Mouse (Mus musculus): ENCODE results near the gene Fsd2. TPM values are rescaled to one million over a fixed set of nuclear protein-coding genes. Genes with fewer than 3 reads are reported as not detected.

The Fsd2 gene
- polyA plus RNA-seq (2014; fragmentation: Nextera tagmentation; extraction: Ambion mirVana): 0.15 and 0.25 TPM in 2 replicates

GRCm38 (mm10) chr7:81566892-81567291 lies at the start of gene Fsd2:
TSS of gene Fsd2 (minus strand) at chr7:81566944.
- 75% methylated on average over 9 of the region's 9 CpGs for WGBS
- ATAC-seq (replicated peaks; ENCODE audit: low FRiP score): no peak
- Histone ChIP-seq H3K4me1 (replicated peaks; ENCODE audit: control insufficient read depth, insufficient read depth, low read length) (no peaks in the 10 kb centered on the region), H3K9ac (ENCODE audit: low read length) (no peak within 1 kb of the TSS), H3K4me2 (ENCODE audit: low read depth, low read length, severe bottlenecking) (no peak within 1 kb of the TSS), H3K27ac (ENCODE audit: low read depth, low read length) (no peak within 1 kb of the TSS), H3K36me3 (ENCODE audit: control insufficient read depth, insufficient read depth, low read length) (no peaks in the 10 kb centered on the region), H3K9me3 (ENCODE audit: control insufficient read depth, low read length) (no peaks in the 10 kb centered on the region), H3K27me3 (ENCODE audit: control insufficient read depth, insufficient read depth, low read length) (no peaks in the 10 kb centered on the region), H3K4me3 (ENCODE audit: low read depth, low read length) (no peak within 1 kb of the TSS)
- DNase-seq (ENCODE audit: low spot score): no peak

DNA sequence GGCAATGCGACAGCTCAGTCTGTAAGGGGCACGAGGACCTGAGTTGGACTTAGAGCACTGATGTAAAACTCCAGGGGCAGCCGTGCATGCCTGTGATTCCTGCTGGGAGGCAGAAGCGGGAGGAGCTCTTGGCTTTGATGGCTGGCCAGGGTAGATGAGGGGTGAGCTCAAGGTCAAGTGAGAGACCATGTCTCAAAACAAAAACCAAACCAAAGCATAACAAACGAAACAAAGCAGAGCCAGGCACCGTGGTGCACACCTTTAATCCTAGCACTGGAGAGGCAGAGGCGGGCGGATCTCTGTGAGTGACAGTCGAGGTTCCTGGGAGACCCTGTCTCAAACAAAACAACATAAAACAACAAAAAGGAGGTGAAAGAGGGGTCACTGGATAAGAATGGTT lies 48.3 kb upstream of the Fsd2 start:
- Histone ChIP-seq H3K9ac (ENCODE audit: low read length) (no peak overlapping the region), H3K9me3 (ENCODE audit: control insufficient read depth, low read length) (no peaks in the 10 kb centered on the region), H3K4me2 (ENCODE audit: low read depth, low read length, severe bottlenecking) (no peak overlapping the region), H3K4me1 (replicated peaks; ENCODE audit: control insufficient read depth, insufficient read depth, low read length) (no peaks in the 10 kb centered on the region), H3K27me3 (ENCODE audit: control insufficient read depth, insufficient read depth, low read length) (no peaks in the 10 kb centered on the region), H3K4me3 (ENCODE audit: low read depth, low read length) (no peak overlapping the region), H3K36me3 (ENCODE audit: control insufficient read depth, insufficient read depth, low read length) (no peaks in the 10 kb centered on the region), H3K27ac (ENCODE audit: low read depth, low read length) (no peak overlapping the region)
- DNase-seq (ENCODE audit: low spot score) (no peak), ATAC-seq (replicated peaks; ENCODE audit: low FRiP score) (no peak)
- WGBS: 82% methylated on average over 8 of the region's 9 CpGs

DNA sequence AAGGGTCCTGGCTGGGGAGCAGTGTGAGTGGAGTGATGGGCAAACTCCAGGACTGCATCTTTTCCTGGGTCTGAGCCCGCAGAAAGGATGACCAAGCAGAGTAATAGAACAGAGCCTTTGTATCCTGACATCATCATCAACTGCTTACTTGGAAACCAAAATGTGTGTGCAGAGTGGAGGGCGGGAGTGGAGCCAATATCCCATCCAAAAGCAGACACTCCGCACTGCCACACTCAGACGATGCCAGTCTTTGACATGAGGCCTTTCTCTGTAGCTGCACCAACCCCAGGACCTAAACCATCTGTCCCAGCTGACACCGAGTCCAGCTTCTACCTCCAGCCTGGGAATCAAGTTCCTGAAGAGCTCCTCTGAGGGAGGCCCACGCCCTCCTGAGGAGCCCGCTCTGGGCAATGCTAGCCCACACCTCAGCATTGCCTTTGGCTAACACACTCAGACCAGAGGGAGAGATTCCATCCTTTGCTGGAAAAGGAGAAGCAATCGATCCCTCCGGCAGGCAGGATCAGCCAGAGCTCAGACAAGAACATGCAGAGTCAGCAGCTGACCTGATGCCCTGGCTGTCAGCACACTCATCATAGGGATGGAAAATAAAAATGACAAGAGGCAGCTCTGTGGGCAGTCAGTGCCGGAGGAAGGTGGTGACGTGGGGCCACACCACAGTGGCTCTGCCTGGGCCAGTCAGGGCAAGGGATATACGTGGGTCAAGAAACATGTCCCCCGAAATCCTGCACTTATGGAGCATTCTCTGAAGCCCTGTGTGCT lies 46.3 kb upstream of the Fsd2 start:
- ATAC-seq (replicated peaks; ENCODE audit: low FRiP score): no peak

DNA sequence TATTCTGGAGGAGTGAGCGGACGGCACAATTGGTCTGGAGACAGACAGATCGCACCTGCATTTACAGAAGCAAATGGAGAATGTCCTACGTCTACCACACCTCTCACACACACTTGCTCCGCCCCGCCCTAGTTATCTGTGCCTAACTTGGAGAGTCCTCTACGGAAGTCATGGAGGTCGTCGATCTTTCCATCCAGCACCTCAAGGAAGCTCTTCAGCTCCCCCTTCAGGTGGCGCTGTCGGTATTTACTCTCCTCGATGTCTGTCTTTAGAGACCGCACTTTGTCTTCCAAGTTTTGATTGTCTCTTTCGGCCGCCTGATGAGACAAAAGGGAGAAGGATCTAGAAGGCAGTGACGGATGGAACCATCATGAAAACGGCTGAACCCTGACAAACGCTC lies 43.4 kb upstream of the Fsd2 start:
- Histone ChIP-seq H3K27me3 (ENCODE audit: control insufficient read depth, insufficient read depth, low read length) (no peaks in the 10 kb centered on the region), H3K9ac (ENCODE audit: low read length) (no peak overlapping the region), H3K4me3 (ENCODE audit: low read depth, low read length) (no peak overlapping the region), H3K27ac (ENCODE audit: low read depth, low read length) (no peak overlapping the region), H3K9me3 (ENCODE audit: control insufficient read depth, low read length) (no peaks in the 10 kb centered on the region), H3K4me1 (replicated peaks; ENCODE audit: control insufficient read depth, insufficient read depth, low read length) (no peaks in the 10 kb centered on the region), H3K36me3 (ENCODE audit: control insufficient read depth, insufficient read depth, low read length) (no peaks in the 10 kb centered on the region), H3K4me2 (ENCODE audit: low read depth, low read length, severe bottlenecking) (no peak overlapping the region)
- 61% methylated on average over 18 of the region's 18 CpGs for WGBS
- DNase-seq (ENCODE audit: low spot score) (peak; percentile 50), ATAC-seq (replicated peaks; ENCODE audit: low FRiP score) (no peak)

More for the DNA sequence above, 46.3 kb upstream of the Fsd2 start:
- H3K27ac ChIP-seq (ENCODE audit: low read depth, low read length): no peak overlapping the region
- H3K4me3 ChIP-seq (ENCODE audit: low read depth, low read length): no peak overlapping the region
- no peak overlapping the region for H3K4me2 ChIP-seq (ENCODE audit: low read depth, low read length, severe bottlenecking)
- H3K27me3 ChIP-seq (ENCODE audit: control insufficient read depth, insufficient read depth, low read length): no peaks in the 10 kb centered on the region
- no peak overlapping the region for H3K9ac ChIP-seq (ENCODE audit: low read length)
- no peaks in the 10 kb centered on the region for H3K9me3 ChIP-seq (ENCODE audit: control insufficient read depth, low read length)
- no peaks in the 10 kb centered on the region for H3K4me1 ChIP-seq (replicated peaks; ENCODE audit: control insufficient read depth, insufficient read depth, low read length)
- peak; percentile 32 for DNase-seq (ENCODE audit: low spot score)
- 94% methylated on average over 13 of the region's 13 CpGs for WGBS
- no peaks in the 10 kb centered on the region for H3K36me3 ChIP-seq (ENCODE audit: control insufficient read depth, insufficient read depth, low read length)

- no peaks in the 10 kb centered on the region for H3K36me3 ChIP-seq (ENCODE audit: control insufficient read depth, insufficient read depth, low read length)
- no peak overlapping the region for H3K4me3 ChIP-seq (ENCODE audit: low read depth, low read length)
- H3K9me3 ChIP-seq (ENCODE audit: control insufficient read depth, low read length): no peaks in the 10 kb centered on the region
- no peak overlapping the region for H3K27ac ChIP-seq (ENCODE audit: low read depth, low read length)
- ATAC-seq (replicated peaks; ENCODE audit: low FRiP score): no peak
- no peak overlapping the region for H3K4me2 ChIP-seq (ENCODE audit: low read depth, low read length, severe bottlenecking)
- WGBS: 66% methylated on average over 5 of the region's 5 CpGs
- DNase-seq (ENCODE audit: low spot score): peak; percentile 45
- no peaks in the 10 kb centered on the region for H3K27me3 ChIP-seq (ENCODE audit: control insufficient read depth, insufficient read depth, low read length)
- no peaks in the 10 kb centered on the region for H3K4me1 ChIP-seq (replicated peaks; ENCODE audit: control insufficient read depth, insufficient read depth, low read length)
- H3K9ac ChIP-seq (ENCODE audit: low read length): no peak overlapping the region
Measured at GRCm38 (mm10) chr7:81606452-81606851, 39.7 kb upstream of the Fsd2 start.

DNA sequence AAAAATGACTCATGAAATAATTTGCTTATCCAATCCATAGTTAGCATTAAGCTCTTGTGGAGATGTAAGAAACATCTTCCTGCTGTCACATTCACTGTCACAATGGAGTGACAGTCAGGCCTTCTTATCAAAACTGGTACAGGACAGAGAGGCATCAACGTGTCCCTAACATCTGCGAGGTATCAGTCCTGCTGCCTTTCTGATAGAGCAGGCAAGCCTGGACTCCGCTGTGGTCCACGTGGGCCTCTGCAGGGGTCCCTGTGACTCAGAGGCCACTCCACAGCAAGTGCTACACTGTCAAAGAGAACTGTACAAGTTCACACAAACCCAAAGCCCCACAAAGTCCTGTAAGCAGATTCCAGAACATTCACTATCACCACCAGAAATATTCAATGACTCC lies 38.7 kb upstream of the Fsd2 start:
- Histone ChIP-seq H3K27me3 (ENCODE audit: control insufficient read depth, insufficient read depth, low read length) (no peaks in the 10 kb centered on the region), H3K4me1 (replicated peaks; ENCODE audit: control insufficient read depth, insufficient read depth, low read length) (no peaks in the 10 kb centered on the region), H3K9ac (ENCODE audit: low read length) (no peak overlapping the region), H3K4me2 (ENCODE audit: low read depth, low read length, severe bottlenecking) (no peak overlapping the region), H3K36me3 (ENCODE audit: control insufficient read depth, insufficient read depth, low read length) (no peaks in the 10 kb centered on the region), H3K4me3 (ENCODE audit: low read depth, low read length) (no peak overlapping the region), H3K27ac (ENCODE audit: low read depth, low read length) (no peak overlapping the region), H3K9me3 (ENCODE audit: control insufficient read depth, low read length) (no peaks in the 10 kb centered on the region)
- no peak for ATAC-seq (replicated peaks; ENCODE audit: low FRiP score)
- peak; percentile 48 for DNase-seq (ENCODE audit: low spot score)
- 84% methylated on average over 4 of the region's 4 CpGs for WGBS

DNA sequence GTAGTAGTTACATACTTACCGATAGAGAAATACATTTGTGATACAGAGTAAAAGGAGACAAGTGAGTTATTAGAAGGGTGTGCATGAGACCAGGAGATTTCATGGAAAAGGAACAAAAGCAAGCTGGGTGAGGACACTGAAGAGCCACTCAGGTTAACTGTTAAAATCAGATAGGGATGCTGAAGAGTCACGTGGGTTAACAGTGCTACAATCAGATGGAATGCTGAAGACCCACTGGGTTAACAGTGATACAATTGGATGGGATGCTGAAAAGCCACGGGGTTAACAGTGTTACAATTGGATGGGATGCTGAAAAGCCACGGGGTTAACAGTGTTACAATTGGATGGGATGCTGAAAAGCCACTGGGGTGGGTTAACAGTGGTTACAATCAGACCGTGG lies 38.2 kb upstream of the Fsd2 start:
- Histone ChIP-seq H3K9ac (ENCODE audit: low read length) (no peak overlapping the region), H3K4me3 (ENCODE audit: low read depth, low read length) (no peak overlapping the region), H3K4me1 (replicated peaks; ENCODE audit: control insufficient read depth, insufficient read depth, low read length) (no peaks in the 10 kb centered on the region), H3K27ac (ENCODE audit: low read depth, low read length) (no peak overlapping the region), H3K27me3 (ENCODE audit: control insufficient read depth, insufficient read depth, low read length) (no peaks in the 10 kb centered on the region), H3K9me3 (ENCODE audit: control insufficient read depth, low read length) (no peaks in the 10 kb centered on the region), H3K4me2 (ENCODE audit: low read depth, low read length, severe bottlenecking) (no peak overlapping the region), H3K36me3 (ENCODE audit: control insufficient read depth, insufficient read depth, low read length) (no peaks in the 10 kb centered on the region)
- DNase-seq (ENCODE audit: low spot score) (no peak), ATAC-seq (replicated peaks; ENCODE audit: low FRiP score) (no peak)
- WGBS: 86% methylated on average over 5 of the region's 5 CpGs

GRCm38 (mm10) chr7:81599379-81600280 lies 32.9 kb upstream of the Fsd2 start:
- no peak overlapping the region for H3K9ac ChIP-seq (ENCODE audit: low read length)
- H3K4me2 ChIP-seq (ENCODE audit: low read depth, low read length, severe bottlenecking): no peak overlapping the region
- 77% methylated on average over 8 of the region's 8 CpGs for WGBS
- H3K27ac ChIP-seq (ENCODE audit: low read depth, low read length): no peak overlapping the region
- no peaks in the 10 kb centered on the region for H3K36me3 ChIP-seq (ENCODE audit: control insufficient read depth, insufficient read depth, low read length)
- H3K9me3 ChIP-seq (ENCODE audit: control insufficient read depth, low read length): no peaks in the 10 kb centered on the region
- H3K27me3 ChIP-seq (ENCODE audit: control insufficient read depth, insufficient read depth, low read length): no peaks in the 10 kb centered on the region
- H3K4me1 ChIP-seq (replicated peaks; ENCODE audit: control insufficient read depth, insufficient read depth, low read length): no peaks in the 10 kb centered on the region
- DNase-seq (ENCODE audit: low spot score): peak; percentile 44
- no peak overlapping the region for H3K4me3 ChIP-seq (ENCODE audit: low read depth, low read length)
- ATAC-seq (replicated peaks; ENCODE audit: low FRiP score): no peak

Measured in forebrain, embryonic 11.5 days (tissue).